Mouse (Mus musculus): ENCODE measurements at regions not wholly inside any gene's neighbourhood (a gene's known extent, or its start where the extent isn't known, plus 50 kb on each side); places are given as distances from the start of the nearest gene placed in this dataset.

DNA sequence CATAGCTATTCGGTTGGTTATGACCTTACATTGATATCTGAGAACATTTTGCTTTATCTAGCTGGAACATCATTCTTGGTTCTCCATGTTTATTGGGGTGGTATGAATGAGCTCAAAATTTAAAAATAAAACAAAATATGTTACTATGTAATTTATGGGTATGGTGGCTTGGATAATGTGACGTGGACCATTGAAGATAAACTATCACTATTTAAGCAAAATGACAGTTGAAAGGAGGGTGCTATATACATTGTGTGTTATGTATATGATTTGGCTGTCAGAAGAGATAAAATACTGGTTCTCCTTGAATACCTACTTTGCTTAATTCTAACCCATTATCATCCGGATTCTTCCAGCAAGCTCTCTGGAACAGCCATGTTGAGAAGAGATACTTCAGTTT, 424.2 kb upstream of the Zeb2 start:
- TF ChIP-seq CTCF (IDR thresholded peaks at IDR 0.05; ENCODE audit: insufficient read depth, low read length) (no peak), POLR2A (IDR thresholded peaks at IDR 0.05; ENCODE audit: borderline replicate concordance, extremely low read depth, low read depth, low read length) (no peak)

All from lung, adult 2 months (tissue).